Mouse (Mus musculus): ENCODE measurements around the gene Gm20431. TPM values are rescaled to one million over a fixed set of nuclear protein-coding genes. Genes with fewer than 3 reads are reported as not detected.

The Gm20431 gene
- total RNA-seq, 1 experiment, result 21.9 TPM

DNA sequence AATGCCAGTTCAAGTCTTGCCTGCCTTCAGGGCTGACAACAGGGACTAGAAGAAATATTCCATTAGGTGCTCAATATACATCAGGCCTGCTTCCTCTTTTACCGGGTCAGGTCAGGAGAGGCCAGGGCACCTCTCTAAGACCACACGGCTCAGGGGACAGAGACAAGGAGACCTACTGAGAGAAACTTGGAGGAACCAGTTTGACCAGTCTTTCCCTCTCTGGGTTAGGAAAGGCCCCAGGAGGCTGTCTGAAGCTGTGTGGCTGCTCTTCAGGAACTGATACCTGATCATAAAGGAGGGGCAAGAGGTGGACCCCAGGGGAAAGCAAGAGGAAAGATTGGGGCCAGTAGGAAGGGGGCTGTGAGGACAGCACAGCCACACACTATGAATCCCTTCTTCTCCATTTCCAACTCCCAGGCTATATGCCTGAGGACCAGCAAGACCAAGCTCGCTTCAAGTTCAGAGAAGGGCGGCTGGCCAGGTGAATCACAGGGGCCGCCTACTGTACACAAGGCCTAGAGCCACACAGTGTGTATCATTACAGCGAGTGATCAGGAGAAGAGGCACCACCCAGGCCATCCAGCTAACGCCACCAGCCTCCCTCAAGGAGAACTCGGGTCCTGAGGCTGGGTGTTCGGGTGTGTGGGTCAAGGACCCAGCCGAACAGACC, 2.0 kb downstream of the Gm20431 start:
- no peaks in the 10 kb centered on the region for H3K9me3 ChIP-seq (ENCODE audit: control insufficient read depth, insufficient read depth, low read depth, low read length)
- DNase-seq (ENCODE audit: low read depth, low spot score), result no peak
- in situ Hi-C loops (cut with MboI; ENCODE audit: low sequenced_read_pairs in 2 of 2, unreplicated experiment in 2 of 2), result no loop called here
- peaks cover 0 to 21% of the 10 kb centered on the region in 2 experiments; a peak in 2 of 4 replicates for H3K4me1 ChIP-seq (ENCODE audit: control insufficient read depth in 2 of 2, insufficient read depth in 2 of 2, low read length in 2 of 2, poor library complexity in 1 of 2)
- peaks cover 18% of the 10 kb centered on the region; the same call in 1 of the 2 replicates for H3K36me3 ChIP-seq (ENCODE audit: control insufficient read depth, insufficient read depth, low read length, poor library complexity, severe bottlenecking)
- H3K4me3 ChIP-seq (ENCODE audit: insufficient read depth in 1 of 2, low read depth in 1 of 2, low read length in 2 of 2, poor library complexity in 1 of 2, severe bottlenecking in 1 of 2), result peak overlapping the region in 1 of 2 experiments; percentile 82; a peak in 1 of 4 replicates
- H3K9ac ChIP-seq (ENCODE audit: insufficient read depth, low read depth, low read length, poor library complexity, severe bottlenecking), result no peak overlapping the region
- TF ChIP-seq MAFK (IDR thresholded peaks at IDR 0.05; ENCODE audit: insufficient read depth, low read depth, low read length) (no peak), CHD2 (IDR thresholded peaks at IDR 0.05; ENCODE audit: low read depth, low read length) (no peak), ZNF384 (IDR thresholded peaks at IDR 0.05; ENCODE audit: low read depth, low read length) (no peak), HCFC1 (IDR thresholded peaks at IDR 0.05; ENCODE audit: borderline replicate concordance, insufficient read depth, low read length) (no peak), ZC3H11A (IDR thresholded peaks at IDR 0.05; ENCODE audit: borderline replicate concordance, low read depth, low read length) (no peak)
- no peak overlapping the region for H3K27ac ChIP-seq (ENCODE audit: insufficient read depth, low read depth, low read length, poor library complexity, severe bottlenecking)

DNA sequence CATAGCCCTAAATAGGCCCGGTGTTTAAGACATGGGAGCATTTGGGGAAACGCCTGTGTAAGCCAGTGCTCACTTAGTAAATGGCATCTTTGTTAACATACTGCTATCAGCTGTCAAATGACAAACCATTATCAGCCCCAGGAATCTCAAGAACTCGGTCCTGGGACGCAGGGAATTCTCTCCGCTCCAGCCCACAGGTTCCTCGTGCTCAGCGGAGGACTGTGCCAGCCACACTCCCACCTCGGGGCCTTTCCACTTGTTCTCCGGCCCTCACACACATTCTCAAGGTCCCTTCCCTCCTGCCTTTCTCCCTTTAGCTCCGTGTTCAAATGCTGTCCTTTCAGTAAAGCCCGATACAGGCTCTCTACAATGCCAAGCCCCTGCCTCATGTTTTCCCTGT, 2.6 kb downstream of the Gm20431 start:
- TF ChIP-seq CHD2 (IDR thresholded peaks at IDR 0.05; ENCODE audit: low read depth, low read length) (no peak), MAFK (IDR thresholded peaks at IDR 0.05; ENCODE audit: insufficient read depth, low read depth, low read length) (no peak), ZC3H11A (IDR thresholded peaks at IDR 0.05; ENCODE audit: borderline replicate concordance, low read depth, low read length) (no peak), ZNF384 (IDR thresholded peaks at IDR 0.05; ENCODE audit: low read depth, low read length) (no peak), HCFC1 (IDR thresholded peaks at IDR 0.05; ENCODE audit: borderline replicate concordance, insufficient read depth, low read length) (no peak)
- Histone ChIP-seq H3K9ac (ENCODE audit: insufficient read depth, low read depth, low read length, poor library complexity, severe bottlenecking) (no peak overlapping the region), H3K4me1 (ENCODE audit: control insufficient read depth in 2 of 2, insufficient read depth in 2 of 2, low read length in 2 of 2, poor library complexity in 1 of 2) (peaks cover 0 to 21% of the 10 kb centered on the region in 2 experiments; a peak in 2 of 4 replicates), H3K9me3 (ENCODE audit: control insufficient read depth, insufficient read depth, low read depth, low read length) (no peaks in the 10 kb centered on the region), H3K36me3 (ENCODE audit: control insufficient read depth, insufficient read depth, low read length, poor library complexity, severe bottlenecking) (peaks cover 23% of the 10 kb centered on the region; the same call in 1 of the 2 replicates), H3K4me3 (ENCODE audit: insufficient read depth in 1 of 2, low read depth in 1 of 2, low read length in 2 of 2, poor library complexity in 1 of 2, severe bottlenecking in 1 of 2) (no peak overlapping the region), H3K27ac (ENCODE audit: insufficient read depth, low read depth, low read length, poor library complexity, severe bottlenecking) (no peak overlapping the region)
- in situ Hi-C loops (cut with MboI; ENCODE audit: low sequenced_read_pairs in 2 of 2, unreplicated experiment in 2 of 2), result no loop called here
- DNase-seq (ENCODE audit: low read depth, low spot score), result no peak

DNA sequence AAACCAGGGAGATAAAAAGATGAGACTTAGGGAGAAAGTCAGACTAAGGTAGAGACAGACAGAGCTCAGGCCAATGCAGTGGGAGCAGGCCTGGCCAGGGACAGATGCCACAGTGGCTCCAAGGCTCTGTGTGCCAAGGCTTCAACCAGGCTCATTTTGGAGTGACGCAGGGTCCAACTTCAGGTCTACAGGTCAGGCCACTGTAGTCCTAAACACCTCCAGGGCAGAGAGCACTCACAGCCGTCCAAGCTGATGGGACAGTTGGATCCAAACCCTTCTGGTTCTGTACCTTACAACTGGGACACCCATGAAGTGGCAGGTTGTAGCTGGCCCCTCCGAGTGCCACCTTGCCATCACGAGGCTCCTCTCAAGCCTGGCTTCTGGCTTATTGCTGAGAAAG, 3.3 kb downstream of the Gm20431 start:
- Histone ChIP-seq H3K9ac (ENCODE audit: insufficient read depth, low read depth, low read length, poor library complexity, severe bottlenecking) (no peak overlapping the region), H3K4me1 (ENCODE audit: control insufficient read depth in 2 of 2, insufficient read depth in 2 of 2, low read length in 2 of 2, poor library complexity in 1 of 2) (peaks cover 0 to 21% of the 10 kb centered on the region in 2 experiments; a peak in 2 of 4 replicates), H3K27ac (ENCODE audit: insufficient read depth, low read depth, low read length, poor library complexity, severe bottlenecking) (no peak overlapping the region), H3K36me3 (ENCODE audit: control insufficient read depth, insufficient read depth, low read length, poor library complexity, severe bottlenecking) (peaks cover 26% of the 10 kb centered on the region; the same call in 1 of the 2 replicates), H3K4me3 (ENCODE audit: insufficient read depth in 1 of 2, low read depth in 1 of 2, low read length in 2 of 2, poor library complexity in 1 of 2, severe bottlenecking in 1 of 2) (no peak overlapping the region), H3K9me3 (ENCODE audit: control insufficient read depth, insufficient read depth, low read depth, low read length) (no peaks in the 10 kb centered on the region)
- DNase-seq (ENCODE audit: low read depth, low spot score), result no peak
- in situ Hi-C loops (cut with MboI; ENCODE audit: low sequenced_read_pairs in 2 of 2, unreplicated experiment in 2 of 2), result no loop called here
- TF ChIP-seq CHD2 (IDR thresholded peaks at IDR 0.05; ENCODE audit: low read depth, low read length), result no peak
- TF ChIP-seq HCFC1 (IDR thresholded peaks at IDR 0.05; ENCODE audit: borderline replicate concordance, insufficient read depth, low read length), result no peak
- TF ChIP-seq ZNF384 (IDR thresholded peaks at IDR 0.05; ENCODE audit: low read depth, low read length), result no peak
- TF ChIP-seq MAFK (IDR thresholded peaks at IDR 0.05; ENCODE audit: insufficient read depth, low read depth, low read length), result no peak
- TF ChIP-seq ZC3H11A (IDR thresholded peaks at IDR 0.05; ENCODE audit: borderline replicate concordance, low read depth, low read length), result no peak

DNA sequence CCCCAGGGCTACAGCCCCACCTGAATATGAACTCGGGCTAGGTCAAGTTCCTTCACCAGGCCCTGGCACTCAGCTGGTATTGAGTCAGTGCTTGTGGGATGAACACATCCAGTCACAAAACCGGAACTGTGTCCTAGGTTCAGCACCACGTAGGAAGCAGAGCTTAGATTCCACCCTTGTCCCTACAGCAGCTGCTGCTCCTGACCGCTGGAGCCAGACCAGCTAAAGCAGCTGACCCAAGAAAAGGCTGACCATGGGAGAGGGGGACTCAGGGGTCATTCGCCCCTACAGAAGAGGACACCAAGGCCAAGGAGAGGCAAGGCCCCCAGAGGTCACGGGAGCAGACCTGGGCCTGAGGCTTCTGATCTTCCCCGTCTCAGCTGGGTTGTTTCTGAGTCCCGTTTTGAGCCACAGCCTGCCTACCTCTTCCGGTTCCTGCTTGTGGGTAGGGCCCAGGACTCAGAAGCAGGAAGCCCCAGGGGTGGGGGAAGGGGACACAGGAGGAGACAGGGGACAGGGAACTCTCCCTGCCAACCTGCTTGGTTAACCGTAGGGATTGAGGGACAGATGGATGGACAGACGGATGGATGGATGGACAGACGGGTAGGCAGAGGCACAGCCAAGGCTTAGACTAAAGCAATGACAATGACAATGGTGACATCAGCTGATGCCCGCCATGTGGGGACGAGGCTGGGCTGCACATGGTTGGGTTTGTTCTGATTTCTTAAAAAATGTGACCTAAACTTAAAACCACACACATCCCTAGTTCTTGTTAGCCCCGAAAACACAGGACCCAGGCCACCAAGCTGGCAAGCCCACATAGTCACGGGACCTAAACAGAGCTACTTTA, 4.4 kb downstream of the Gm20431 start:
- no peak overlapping the region for H3K27ac ChIP-seq (ENCODE audit: insufficient read depth, low read depth, low read length, poor library complexity, severe bottlenecking)
- no peaks in the 10 kb centered on the region for H3K9me3 ChIP-seq (ENCODE audit: control insufficient read depth, insufficient read depth, low read depth, low read length)
- no peak overlapping the region for H3K9ac ChIP-seq (ENCODE audit: insufficient read depth, low read depth, low read length, poor library complexity, severe bottlenecking)
- peaks cover 0 to 19% of the 10 kb centered on the region in 2 experiments; a peak in 2 of 4 replicates for H3K4me1 ChIP-seq (ENCODE audit: control insufficient read depth in 2 of 2, insufficient read depth in 2 of 2, low read length in 2 of 2, poor library complexity in 1 of 2)
- peaks cover 29% of the 10 kb centered on the region; the same call in 1 of the 2 replicates for H3K36me3 ChIP-seq (ENCODE audit: control insufficient read depth, insufficient read depth, low read length, poor library complexity, severe bottlenecking)
- DNase-seq (ENCODE audit: low read depth, low spot score), result no peak
- H3K4me3 ChIP-seq (ENCODE audit: insufficient read depth in 1 of 2, low read depth in 1 of 2, low read length in 2 of 2, poor library complexity in 1 of 2, severe bottlenecking in 1 of 2), result no peak overlapping the region
- no peak for TF ChIP-seq ZC3H11A (IDR thresholded peaks at IDR 0.05; ENCODE audit: borderline replicate concordance, low read depth, low read length)
- in situ Hi-C loops (cut with MboI; ENCODE audit: low sequenced_read_pairs in 2 of 2, unreplicated experiment in 2 of 2), result no loop called here

Data from ES-E14 (cell line).